Mouse (Mus musculus) liver, embryonic 15.5 days (tissue): ENCODE results near the gene B4galt2. TPM values are rescaled to one million over a fixed set of nuclear protein-coding genes. Genes with fewer than 3 reads are reported as not detected.

ENCODE experiments used
- ATAC-seq: fragments of 200-750 bp; cut with Nextera tagmentation; 2 replicates; pipeline ENCODE4 v1.8.0; 2017; ENCODE audit warnings: moderate number of reproducible peaks, mild to moderate bottlenecking, moderate library complexity; ENCODE audit not compliant: insufficient read depth
- H3K27ac ChIP-seq: fragments of 300-500 bp; sonication (generic); replicated peaks from 2 replicates; pipeline ENCODE4 v1.5.1; 2015; ENCODE audit warnings: mild to moderate bottlenecking, inconsistent platforms
- H3K27me3 ChIP-seq: fragments of 300-500 bp; sonication (generic); 2 replicates; pipeline ENCODE4 v1.6.1; 2015; ENCODE audit warnings: mild to moderate bottlenecking, inconsistent platforms
- H3K36me3 ChIP-seq: fragments of 300-500 bp; sonication (generic); replicated peaks from 2 replicates; pipeline ENCODE4 v1.6.1; 2015; ENCODE audit warnings: moderate library complexity, mild to moderate bottlenecking, inconsistent platforms
- H3K4me1 ChIP-seq: fragments of 300-500 bp; sonication (generic); replicated peaks from 2 replicates; pipeline ENCODE4 v1.6.1; 2015; ENCODE audit warnings: inconsistent platforms
- H3K4me2 ChIP-seq: fragments of 300-500 bp; sonication (generic); 2 replicates; pipeline ENCODE4 v1.6.1; 2015; ENCODE audit warnings: moderate library complexity, mild to moderate bottlenecking, inconsistent platforms
- H3K4me3 ChIP-seq: fragments of 300-500 bp; sonication (generic); replicated peaks from 2 replicates; pipeline ENCODE4 v1.5.1; 2015; ENCODE audit warnings: mild to moderate bottlenecking, inconsistent platforms
- H3K9ac ChIP-seq: fragments of 300-500 bp; sonication (generic); 2 replicates; pipeline ENCODE4 v1.6.1; 2015; ENCODE audit warnings: moderate library complexity, mild to moderate bottlenecking, inconsistent platforms
- H3K9me3 ChIP-seq: fragments of 300-500 bp; sonication (generic); replicated peaks from 2 replicates; pipeline ENCODE4 v1.6.1; 2016; ENCODE audit warnings: inconsistent platforms
- WGBS: fragments of 180-500 bp; shearing (Covaris S2); methylation state at CpG from one replicate; pipeline ENCODE4 v1.1.7; 2015; ENCODE audit warnings: mixed read lengths; ENCODE audit not compliant: insufficient replicate concordance; 5-methylcytosine and 5-hydroxymethylcytosine counted together
- polyA plus RNA-seq: library from polyadenylated mRNA; unstranded; fragments of >200 nt; fragmentation: Nextera tagmentation; extraction: Ambion mirVana; gene quantifications from 2 replicates; pipeline ENCODE4 v1.2.1, GENCODE M21; 2015

B4galt2 gene
- polyA plus RNA-seq, 1 experiment from 2014 or later, result 1.0 TPM

GRCm38 (mm10) chr4:117869317-117869716 is 14.0 kb downstream of the B4galt2 start:
- no peak overlapping the region for H3K27ac ChIP-seq
- peaks cover 64% of the 10 kb centered on the region for H3K36me3 ChIP-seq
- H3K4me2 ChIP-seq, result no peak overlapping the region
- 81% methylated on average over 9 of the region's 9 CpGs for WGBS
- ATAC-seq, result no peak
- no peak overlapping the region for H3K9ac ChIP-seq
- H3K9me3 ChIP-seq, result no peaks in the 10 kb centered on the region
- H3K4me3 ChIP-seq, result no peak overlapping the region
- peaks cover 77% of the 10 kb centered on the region for H3K4me1 ChIP-seq
- no peaks in the 10 kb centered on the region for H3K27me3 ChIP-seq

GRCm38 (mm10) chr4:117867823-117868222 is 15.5 kb downstream of the B4galt2 start:
- no peaks in the 10 kb centered on the region for H3K9me3 ChIP-seq
- H3K9ac ChIP-seq, result no peak overlapping the region
- H3K4me2 ChIP-seq, result no peak overlapping the region
- ATAC-seq, result no peak
- H3K4me3 ChIP-seq, result no peak overlapping the region
- WGBS, result 17% methylated on average over 24 of the region's 24 CpGs
- H3K36me3 ChIP-seq, result peaks cover 79% of the 10 kb centered on the region
- H3K4me1 ChIP-seq, result peaks cover 77% of the 10 kb centered on the region
- H3K27ac ChIP-seq, result no peak overlapping the region
- no peaks in the 10 kb centered on the region for H3K27me3 ChIP-seq

- Histone ChIP-seq H3K4me3 (no peak overlapping the region), H3K9me3 (no peaks in the 10 kb centered on the region), H3K36me3 (peaks cover 87% of the 10 kb centered on the region), H3K9ac (no peak overlapping the region), H3K27me3 (no peaks in the 10 kb centered on the region), H3K4me2 (no peak overlapping the region), H3K27ac (no peak overlapping the region), H3K4me1 (peaks cover 77% of the 10 kb centered on the region)
- ATAC-seq, result no peak
- 25% methylated on average over 6 of the region's 6 CpGs for WGBS
Measured at GRCm38 (mm10) chr4:117867000-117867399, 16.3 kb downstream of the B4galt2 start.

- H3K4me3 ChIP-seq, result no peak overlapping the region
- no peak overlapping the region for H3K9ac ChIP-seq
- no peak overlapping the region for H3K4me2 ChIP-seq
- H3K4me1 ChIP-seq, result peaks cover 69% of the 10 kb centered on the region
- no peaks in the 10 kb centered on the region for H3K27me3 ChIP-seq
- H3K36me3 ChIP-seq, result peaks cover 96% of the 10 kb centered on the region
- no peak overlapping the region for H3K27ac ChIP-seq
- 80% methylated on average over 9 of the region's 9 CpGs for WGBS
- no peak for ATAC-seq
- H3K9me3 ChIP-seq, result no peaks in the 10 kb centered on the region
Measured at GRCm38 (mm10) chr4:117866083-117866482, 17.2 kb downstream of the B4galt2 start.

- no peak overlapping the region for H3K27ac ChIP-seq
- peaks cover 59% of the 10 kb centered on the region for H3K4me1 ChIP-seq
- peak; percentile 23; the same call in 1 of the 2 replicates for ATAC-seq
- 0 out of 2 replicates have a peak, but pooled peaks cover 2% of the 10 kb centered on the region for H3K27me3 ChIP-seq
- no peak overlapping the region for H3K9ac ChIP-seq
- 46% methylated on average over 4 of the region's 4 CpGs for WGBS
- H3K9me3 ChIP-seq, result no peaks in the 10 kb centered on the region
- peaks cover 100% of the 10 kb centered on the region for H3K36me3 ChIP-seq
- H3K4me2 ChIP-seq, result no peak overlapping the region
- H3K4me3 ChIP-seq, result no peak overlapping the region
Measured at GRCm38 (mm10) chr4:117862823-117863222, 20.5 kb downstream of the B4galt2 start.

GRCm38 (mm10) chr4:117860570-117860969 is 22.7 kb downstream of the B4galt2 start:
- no peak for ATAC-seq
- H3K4me2 ChIP-seq, result no peak overlapping the region
- no peak overlapping the region for H3K9ac ChIP-seq
- peaks cover 47% of the 10 kb centered on the region for H3K4me1 ChIP-seq
- H3K27me3 ChIP-seq, result 0 out of 2 replicates have a peak, but pooled peaks cover 3% of the 10 kb centered on the region
- no peak overlapping the region for H3K27ac ChIP-seq
- H3K4me3 ChIP-seq, result no peak overlapping the region
- peaks cover 100% of the 10 kb centered on the region for H3K36me3 ChIP-seq
- H3K9me3 ChIP-seq, result no peaks in the 10 kb centered on the region
- WGBS, result 88% methylated on average over 9 of the region's 9 CpGs

GRCm38 (mm10) chr4:117858794-117859193 is 24.5 kb downstream of the B4galt2 start:
- no peak overlapping the region for H3K4me2 ChIP-seq
- H3K9ac ChIP-seq, result 0 out of 2 replicates have a peak overlapping the region, but pooled peaks have one; percentile 9
- no peaks in the 10 kb centered on the region for H3K9me3 ChIP-seq
- H3K36me3 ChIP-seq, result peaks cover 100% of the 10 kb centered on the region
- H3K4me3 ChIP-seq, result no peak overlapping the region
- 85% methylated on average over 3 of the region's 3 CpGs for WGBS
- H3K27me3 ChIP-seq, result 0 out of 2 replicates have a peak, but pooled peaks cover 3% of the 10 kb centered on the region
- peak; percentile 41 for ATAC-seq
- peak overlapping the region; percentile 45 for H3K27ac ChIP-seq
- H3K4me1 ChIP-seq, result peaks cover 57% of the 10 kb centered on the region

- peaks cover 62% of the 10 kb centered on the region for H3K4me1 ChIP-seq
- H3K4me2 ChIP-seq, result no peak overlapping the region
- ATAC-seq, result no peak
- no peak overlapping the region for H3K4me3 ChIP-seq
- WGBS, result 84% methylated on average over 9 of the region's 9 CpGs
- H3K27ac ChIP-seq, result no peak overlapping the region
- peaks cover 100% of the 10 kb centered on the region for H3K36me3 ChIP-seq
- H3K9ac ChIP-seq, result no peak overlapping the region
- no peaks in the 10 kb centered on the region for H3K9me3 ChIP-seq
- H3K27me3 ChIP-seq, result 0 out of 2 replicates have a peak, but pooled peaks cover 3% of the 10 kb centered on the region
Measured at GRCm38 (mm10) chr4:117855146-117855545, 28.1 kb downstream of the B4galt2 start.

GRCm38 (mm10) chr4:117852152-117852868 is 31.0 kb downstream of the B4galt2 start:
- no peaks in the 10 kb centered on the region for H3K9me3 ChIP-seq
- no peak for ATAC-seq
- peaks cover 49% of the 10 kb centered on the region for H3K4me1 ChIP-seq
- no peaks in the 10 kb centered on the region for H3K27me3 ChIP-seq
- H3K36me3 ChIP-seq, result peaks cover 100% of the 10 kb centered on the region
- WGBS, result 85% methylated on average over 10 of the region's 10 CpGs
- H3K4me3 ChIP-seq, result no peak overlapping the region
- H3K9ac ChIP-seq, result no peak overlapping the region
- H3K27ac ChIP-seq, result no peak overlapping the region
- H3K4me2 ChIP-seq, result no peak overlapping the region

- Histone ChIP-seq H3K27ac (no peak overlapping the region), H3K9me3 (no peaks in the 10 kb centered on the region), H3K9ac (no peak overlapping the region), H3K27me3 (no peaks in the 10 kb centered on the region), H3K4me1 (peaks cover 48% of the 10 kb centered on the region), H3K4me3 (no peak overlapping the region), H3K36me3 (peaks cover 100% of the 10 kb centered on the region), H3K4me2 (no peak overlapping the region)
- 83% methylated on average over 7 of the region's 7 CpGs for WGBS
- no peak for ATAC-seq
Measured at GRCm38 (mm10) chr4:117850871-117851270, 32.4 kb downstream of the B4galt2 start.

GRCm38 (mm10) chr4:117850176-117850575 is 33.1 kb downstream of the B4galt2 start:
- H3K4me3 ChIP-seq, result no peak overlapping the region
- H3K36me3 ChIP-seq, result peaks cover 100% of the 10 kb centered on the region
- H3K27ac ChIP-seq, result no peak overlapping the region
- H3K4me2 ChIP-seq, result no peak overlapping the region
- H3K4me1 ChIP-seq, result peaks cover 48% of the 10 kb centered on the region
- H3K9me3 ChIP-seq, result no peaks in the 10 kb centered on the region
- H3K9ac ChIP-seq, result no peak overlapping the region
- H3K27me3 ChIP-seq, result no peaks in the 10 kb centered on the region
- WGBS, result 80% methylated on average over 7 of the region's 7 CpGs
- ATAC-seq, result no peak
